Mouse (Mus musculus) liver, postnatal 0 days (tissue): ENCODE measurements at regions not wholly inside any gene's neighbourhood (a gene's known extent, or its start where the extent isn't known, plus 50 kb on each side); places are given as distances from the start of the nearest gene placed in this dataset.

Experiments used
- ATAC-seq: fragments of 200-750 bp; cut with Nextera tagmentation; 2 replicates; pipeline ENCODE4 v1.8.0; 2017; ENCODE audit warnings: mild to moderate bottlenecking, moderate library complexity
- DNase-seq: peaks from one replicate; pipeline ENCODE4 v3.0.0-alpha.2; 2016
- H3K27ac ChIP-seq: fragments of 300-500 bp; sonication (generic); 2 replicates; pipeline ENCODE4 v1.5.1; 2014; ENCODE audit warnings: antibody characterized with exemption, moderate library complexity, mild to moderate bottlenecking, low read depth
- H3K27me3 ChIP-seq: fragments of 300-500 bp; sonication (generic); 2 replicates; pipeline ENCODE4 v1.6.1; 2014; ENCODE audit warnings: low read length, control low read depth, mixed read lengths; ENCODE audit not compliant: insufficient read depth
- H3K36me3 ChIP-seq: fragments of 300-500 bp; sonication (generic); replicated peaks from 2 replicates; pipeline ENCODE4 v1.6.1; 2014; ENCODE audit warnings: mild to moderate bottlenecking, control low read depth, low read length, moderate library complexity, mixed read lengths; ENCODE audit not compliant: insufficient read depth
- H3K4me1 ChIP-seq: fragments of 300-500 bp; sonication (generic); 2 replicates; pipeline ENCODE4 v1.6.1; 2014; ENCODE audit warnings: antibody characterized with exemption, mild to moderate bottlenecking, control low read depth; ENCODE audit not compliant: insufficient read depth
- H3K4me2 ChIP-seq: fragments of 300-500 bp; sonication (generic); 2 replicates; pipeline ENCODE4 v1.6.1; 2014; ENCODE audit warnings: low read depth, mild to moderate bottlenecking, low read length, moderate library complexity, mixed read lengths
- H3K4me3 ChIP-seq: fragments of 300-500 bp; sonication (generic); 2 replicates; pipeline ENCODE4 v1.5.1; 2014; ENCODE audit warnings: low read depth, low read length
- H3K9ac ChIP-seq: fragments of 300-500 bp; sonication (generic); replicated peaks from 2 replicates; pipeline ENCODE4 v1.6.1; 2014; ENCODE audit warnings: mild to moderate bottlenecking, moderate library complexity
- H3K9me3 ChIP-seq: fragments of 300-500 bp; sonication (generic); 2 replicates; pipeline ENCODE4 v1.6.1; 2016; ENCODE audit warnings: mild to moderate bottlenecking, control low read depth, low read length, mixed read lengths
- CTCF ChIP-seq: sonication (generic); IDR thresholded peaks from 2 replicates; pipeline ENCODE4 v1.5.1; 2016; ENCODE audit warnings: antibody characterized with exemption, low read depth
- EP300 ChIP-seq: IDR thresholded peaks from 2 replicates; pipeline ENCODE4 v1.6.1; 2016; ENCODE audit warnings: antibody characterized with exemption, low read depth, mild to moderate bottlenecking
- WGBS: fragments of 180-500 bp; shearing (Covaris S2); extraction: QIAGEN DNeasy Blood & Tissue Kit; methylation state at CpG from one replicate; pipeline ENCODE4 v1.1.7; 2014; ENCODE audit not compliant: insufficient replicate concordance; 5-methylcytosine and 5-hydroxymethylcytosine counted together

DNA sequence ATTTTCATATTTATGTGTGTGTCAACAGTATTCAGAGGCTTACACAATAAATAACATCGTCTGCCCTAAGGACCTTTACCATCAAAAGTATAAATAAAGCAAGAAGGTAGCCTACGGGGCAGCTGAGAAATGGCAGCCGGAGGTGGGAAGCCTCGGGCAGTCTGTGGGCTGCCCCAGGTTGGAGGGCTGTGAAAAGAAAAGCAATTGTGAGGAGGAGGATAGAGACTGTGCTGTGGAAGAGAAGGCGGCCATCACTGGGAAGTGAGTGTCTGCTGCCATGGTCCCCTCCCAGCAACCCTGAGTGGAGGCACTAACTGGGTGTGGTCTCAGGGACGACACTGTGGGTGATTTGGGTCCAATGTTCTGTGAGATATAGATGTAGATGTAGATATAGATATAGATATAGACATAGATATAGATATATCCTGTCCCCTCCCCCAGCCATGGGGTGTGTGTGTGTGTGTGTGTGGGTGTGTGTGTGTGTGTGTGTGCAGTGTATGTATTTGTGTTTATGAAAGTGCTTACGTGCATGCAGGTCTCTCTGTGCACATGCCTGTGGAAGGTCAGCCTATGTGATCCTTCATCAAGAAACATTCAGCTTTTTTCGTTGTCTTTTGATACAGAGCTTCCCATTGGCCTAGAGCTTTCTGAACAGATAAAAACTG lies 220.6 kb upstream of the Noct start:
- DNase-seq, result no peak
- H3K27me3 ChIP-seq, result no peaks in the 10 kb centered on the region
- WGBS, result 74% methylated on average over 8 of the region's 8 CpGs
- ATAC-seq, result no peak
- H3K9me3 ChIP-seq, result no peaks in the 10 kb centered on the region
- H3K4me3 ChIP-seq, result no peak overlapping the region
- TF ChIP-seq EP300, result no peak
- no peak for TF ChIP-seq CTCF
- H3K36me3 ChIP-seq, result no peaks in the 10 kb centered on the region
- H3K4me2 ChIP-seq, result no peak overlapping the region
- H3K27ac ChIP-seq, result no peak overlapping the region
- H3K4me1 ChIP-seq, result no peaks in the 10 kb centered on the region
- no peak overlapping the region for H3K9ac ChIP-seq

DNA sequence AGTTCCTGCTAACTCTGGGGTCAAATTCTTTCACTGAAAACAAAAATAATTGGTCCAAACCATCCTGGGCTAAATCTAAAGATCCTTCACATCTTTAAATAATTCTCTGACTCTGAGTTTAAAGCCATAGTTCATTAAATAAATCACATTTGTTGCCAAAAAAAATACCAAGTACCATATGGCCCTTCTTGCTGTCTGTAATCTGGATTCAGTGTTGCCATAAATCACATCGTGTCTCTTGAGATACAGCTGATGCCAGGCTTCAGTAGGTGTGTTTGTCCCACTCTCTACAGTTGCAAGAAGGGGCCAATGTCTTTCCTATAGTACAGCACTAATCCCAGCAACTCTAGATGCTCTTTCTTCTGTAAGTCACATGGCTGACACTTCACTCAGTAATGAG lies 220.0 kb upstream of the Noct start:
- no peak overlapping the region for H3K27ac ChIP-seq
- H3K4me3 ChIP-seq, result no peak overlapping the region
- no peak overlapping the region for H3K4me2 ChIP-seq
- no peaks in the 10 kb centered on the region for H3K9me3 ChIP-seq
- no peak for ATAC-seq
- WGBS, result 68% methylated on average over 1 of the region's 1 CpGs
- no peaks in the 10 kb centered on the region for H3K27me3 ChIP-seq
- H3K36me3 ChIP-seq, result no peaks in the 10 kb centered on the region
- no peaks in the 10 kb centered on the region for H3K4me1 ChIP-seq
- no peak for DNase-seq
- no peak for TF ChIP-seq EP300
- TF ChIP-seq CTCF, result no peak
- no peak overlapping the region for H3K9ac ChIP-seq

- H3K27ac ChIP-seq, result no peak overlapping the region
- no peak overlapping the region for H3K4me2 ChIP-seq
- TF ChIP-seq EP300 (no peak), CTCF (no peak)
- no peaks in the 10 kb centered on the region for H3K4me1 ChIP-seq
- H3K4me3 ChIP-seq, result no peak overlapping the region
- ATAC-seq (no peak), DNase-seq (no peak)
- no peaks in the 10 kb centered on the region for H3K9me3 ChIP-seq
- 76% methylated on average over 5 of the region's 5 CpGs for WGBS
- H3K36me3 ChIP-seq, result no peaks in the 10 kb centered on the region
- no peak overlapping the region for H3K9ac ChIP-seq
- H3K27me3 ChIP-seq, result no peaks in the 10 kb centered on the region
Measured at GRCm38 (mm10) chr3:51009098-51009497, 215.1 kb upstream of the Noct start.

GRCm38 (mm10) chr3:51019650-51020346 lies 204.4 kb upstream of the Noct start:
- WGBS, result 60% methylated on average over 10 of the region's 10 CpGs
- Histone ChIP-seq H3K4me3 (peak overlapping the region; percentile 30), H3K27me3 (no peaks in the 10 kb centered on the region), H3K9me3 (no peaks in the 10 kb centered on the region), H3K9ac (0 out of 2 replicates have a peak overlapping the region, but pooled peaks have one; percentile 28), H3K4me1 (no peaks in the 10 kb centered on the region), H3K4me2 (peak overlapping the region; percentile 64), H3K36me3 (no peaks in the 10 kb centered on the region), H3K27ac (no peak overlapping the region)
- TF ChIP-seq CTCF, result no peak
- no peak for TF ChIP-seq EP300
- DNase-seq (no peak), ATAC-seq (peak; percentile 48)

DNA sequence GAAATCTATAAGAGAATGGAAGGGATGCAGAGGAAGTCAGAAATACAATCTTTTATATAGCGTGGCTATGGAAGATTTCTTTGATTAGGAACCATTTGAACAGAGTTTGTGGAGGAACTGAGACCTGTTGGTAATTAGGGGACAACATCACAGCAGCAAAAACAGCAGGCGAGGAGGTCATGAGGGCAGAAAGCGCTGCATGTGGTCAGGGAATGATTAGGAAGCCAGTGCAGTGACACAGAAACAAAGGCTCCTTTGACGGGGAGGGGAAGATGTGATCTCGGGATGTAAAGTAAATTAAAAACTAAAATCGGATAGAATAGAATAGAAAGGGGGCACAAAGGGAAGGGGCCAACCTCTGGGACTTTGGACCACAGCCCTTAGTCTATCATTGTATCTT lies 199.6 kb upstream of the Noct start:
- H3K27me3 ChIP-seq, result no peaks in the 10 kb centered on the region
- H3K4me1 ChIP-seq, result no peaks in the 10 kb centered on the region
- DNase-seq, result no peak
- no peak for ATAC-seq
- no peak overlapping the region for H3K4me2 ChIP-seq
- no peak overlapping the region for H3K27ac ChIP-seq
- no peak overlapping the region for H3K4me3 ChIP-seq
- H3K9ac ChIP-seq, result no peak overlapping the region
- 51% methylated on average over 6 of the region's 6 CpGs for WGBS
- H3K9me3 ChIP-seq, result no peaks in the 10 kb centered on the region
- no peak for TF ChIP-seq EP300
- TF ChIP-seq CTCF, result no peak
- no peaks in the 10 kb centered on the region for H3K36me3 ChIP-seq

GRCm38 (mm10) chr3:51031821-51032220 lies 192.4 kb upstream of the Noct start:
- Histone ChIP-seq H3K4me1 (no peaks in the 10 kb centered on the region), H3K4me3 (no peak overlapping the region), H3K9ac (no peak overlapping the region), H3K36me3 (no peaks in the 10 kb centered on the region), H3K27ac (no peak overlapping the region), H3K27me3 (no peaks in the 10 kb centered on the region), H3K4me2 (no peak overlapping the region), H3K9me3 (no peaks in the 10 kb centered on the region)
- TF ChIP-seq EP300 (no peak), CTCF (no peak)
- DNase-seq (no peak), ATAC-seq (no peak)
- WGBS, result 71% methylated on average over 8 of the region's 8 CpGs
